Mouse (Mus musculus) natural killer cell, adult 2 months (primary cell): ENCODE data around the gene 6030468B19Rik.
A peak's percentile ranks its signal among the peaks of the same experiment; 100 is the strongest.
"Not testable (repeated sequence)": the region's sequence is repeated elsewhere in the genome, so short reads cannot be mapped to it uniquely, and the experiment has no call there.

Source experiments
- DNase-seq, 2 experiments: peaks; one replicate each; pipeline ENCODE4 v3.0.0; 2022; ENCODE audit warnings: low spot score in 2 of 2

Gene 6030468B19Rik

DNA sequence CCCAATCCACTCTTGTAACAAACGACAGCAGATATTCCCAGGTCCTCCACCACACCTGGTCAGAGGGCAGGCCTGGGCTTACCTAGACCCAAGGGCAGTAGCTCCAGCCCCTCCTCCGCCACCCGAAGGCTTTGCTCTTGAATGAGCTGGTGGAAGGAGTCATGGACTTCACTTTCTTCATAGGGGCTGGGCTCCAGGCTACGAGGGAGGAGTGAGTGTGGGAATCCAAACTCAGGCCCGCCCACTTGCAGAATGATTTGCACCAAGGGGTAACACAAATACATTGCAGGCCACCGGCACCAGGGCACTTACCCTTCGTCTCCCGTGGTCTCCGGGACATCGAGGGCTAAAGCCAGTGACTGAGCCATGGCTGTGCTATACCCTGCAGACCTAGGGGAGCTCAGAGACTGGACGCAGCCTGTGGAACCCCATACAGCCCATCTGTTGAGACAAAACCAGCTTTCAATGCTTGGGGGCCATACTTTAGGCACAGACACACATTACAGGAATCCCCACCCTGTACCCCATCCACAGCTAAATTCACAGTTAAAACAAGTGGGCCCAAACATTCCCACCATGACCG lies 18.5 kb upstream of the 6030468B19Rik start:
- no peak for DNase-seq

GRCm38 (mm10) chr11:117779434-117780198 lies 17.8 kb upstream of the 6030468B19Rik start:
- peak; percentile 57 to 60 for DNase-seq

GRCm38 (mm10) chr11:117780199-117780515 lies 17.3 kb upstream of the 6030468B19Rik start:
- no peak for DNase-seq

DNA sequence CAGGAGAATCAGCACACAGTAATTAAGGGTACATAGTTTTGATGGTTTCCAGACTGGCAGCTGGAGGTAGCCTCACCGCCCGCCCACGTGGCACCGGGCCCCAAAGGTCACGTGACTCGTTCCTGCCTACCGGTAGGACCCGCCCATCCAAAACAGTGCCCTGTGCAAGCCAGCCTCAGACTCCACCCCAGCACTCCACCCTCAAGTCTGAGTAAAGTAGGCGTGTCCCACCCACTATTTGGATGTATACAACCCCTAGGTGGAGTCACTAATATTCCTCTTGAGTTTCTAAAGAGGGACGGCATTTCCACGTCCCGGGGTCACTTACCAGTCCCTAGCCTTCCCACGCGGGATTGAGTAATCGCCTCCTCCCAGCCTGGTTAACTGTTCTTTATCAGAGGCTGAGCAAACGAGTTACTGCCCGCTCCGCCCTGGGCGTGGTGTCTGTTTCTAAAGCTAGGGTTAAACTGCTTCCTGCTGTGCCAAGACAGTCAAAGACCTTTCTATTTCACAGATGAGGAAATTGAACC lies 16.8 kb upstream of the 6030468B19Rik start:
- peak; percentile 93 to 95 for DNase-seq

GRCm38 (mm10) chr11:117781199-117781821 lies 16.1 kb upstream of the 6030468B19Rik start:
- DNase-seq, result peak; percentile 75 to 77

- peak; percentile 64 to 84 for DNase-seq
Observed at GRCm38 (mm10) chr11:117781993-117782704, 15.3 kb upstream of the 6030468B19Rik start, which contains the start of the genes Tmc8 and Tmc6. TSS of gene Tmc8 (plus strand) at chr11:117782076. TSS of gene Tmc6 (minus strand) at chr11:117782198.

DNA sequence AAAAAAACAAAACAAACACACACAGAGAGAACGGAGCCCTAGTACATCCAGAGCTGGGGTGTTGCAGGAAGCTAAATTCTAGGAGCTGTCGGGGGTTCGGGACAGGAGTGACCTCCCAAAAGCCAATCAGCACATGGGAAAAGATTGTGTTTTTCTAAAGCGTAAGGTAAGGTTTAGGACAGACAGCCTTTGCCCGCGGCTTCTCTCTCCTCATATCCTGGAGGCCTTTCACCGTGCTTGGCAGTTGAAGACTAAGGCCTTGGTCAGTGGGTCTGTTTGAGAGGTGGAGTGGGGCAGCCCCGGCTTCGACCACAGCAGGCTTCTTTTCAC lies 14.8 kb upstream of the 6030468B19Rik start:
- no peak for DNase-seq

- peak; percentile 74 to 86 for DNase-seq
Observed at GRCm38 (mm10) chr11:117783089-117783488, 14.4 kb upstream of the 6030468B19Rik start.

GRCm38 (mm10) chr11:117783683-117784309 lies 13.7 kb upstream of the 6030468B19Rik start:
- DNase-seq, result peak; percentile 35 to 42

GRCm38 (mm10) chr11:117786294-117786693 lies 11.2 kb upstream of the 6030468B19Rik start:
- DNase-seq, result peak; percentile 57 to 78

DNA sequence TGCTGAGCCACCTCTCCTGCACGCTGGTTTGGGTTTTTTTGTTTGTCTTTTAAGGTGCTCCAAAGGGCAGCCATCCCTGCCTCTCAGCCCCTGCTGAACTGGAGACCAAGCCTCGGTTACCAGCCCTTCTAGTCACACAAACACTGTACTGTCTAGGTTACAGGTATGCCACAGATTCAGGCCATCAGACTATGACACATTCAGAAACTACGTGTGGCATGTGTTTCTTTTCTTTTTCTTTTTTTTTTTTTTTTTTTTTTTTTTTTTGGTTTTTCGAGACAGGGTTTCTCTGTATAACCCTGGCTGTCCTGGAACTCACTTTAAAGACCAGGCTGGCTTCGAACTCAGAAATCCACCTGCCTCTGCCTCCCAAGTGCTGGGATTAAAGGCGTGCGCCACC lies 9.0 kb upstream of the 6030468B19Rik start:
- not testable (repeated sequence) for DNase-seq

- peak; percentile 56 to 72 for DNase-seq
Observed at GRCm38 (mm10) chr11:117790286-117790685, 7.2 kb upstream of the 6030468B19Rik start.

DNA sequence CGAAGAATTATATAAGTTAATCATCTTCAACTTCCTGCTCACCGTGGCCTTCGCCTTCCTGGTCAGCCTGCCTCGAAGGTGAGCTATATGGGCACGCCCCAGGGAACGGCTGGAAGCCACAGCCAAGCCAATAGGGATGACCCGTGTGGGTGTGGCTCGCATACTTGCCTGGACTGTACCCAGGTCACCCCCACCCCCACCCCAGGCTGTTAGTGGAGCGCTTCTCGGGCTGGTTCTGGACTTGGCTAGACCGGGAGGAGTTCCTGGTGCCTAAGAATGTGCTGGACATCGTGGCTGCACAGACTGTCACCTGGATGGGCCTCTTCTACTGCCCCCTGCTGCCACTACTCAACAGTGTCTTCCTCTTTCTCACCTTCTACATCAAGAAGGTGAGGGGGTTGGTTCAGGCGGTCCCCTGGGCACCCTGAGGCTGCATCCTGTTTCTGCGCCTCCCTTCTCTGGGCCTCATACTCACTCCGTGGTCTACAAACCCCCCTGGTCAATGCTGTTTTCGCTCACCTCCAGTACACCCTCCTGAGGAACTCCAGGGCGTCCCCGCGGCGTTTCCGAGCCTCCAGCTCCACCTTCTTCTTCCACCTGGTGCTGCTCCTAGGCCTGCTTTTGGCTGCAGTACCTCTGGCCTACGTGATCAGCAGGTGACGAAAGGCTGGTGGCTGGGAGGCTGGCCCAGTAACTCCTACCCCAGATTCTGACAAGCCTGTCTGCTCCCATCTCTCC lies 6.6 kb upstream of the 6030468B19Rik start:
- DNase-seq, result peak in 1 of 2 experiments; percentile 55

DNA sequence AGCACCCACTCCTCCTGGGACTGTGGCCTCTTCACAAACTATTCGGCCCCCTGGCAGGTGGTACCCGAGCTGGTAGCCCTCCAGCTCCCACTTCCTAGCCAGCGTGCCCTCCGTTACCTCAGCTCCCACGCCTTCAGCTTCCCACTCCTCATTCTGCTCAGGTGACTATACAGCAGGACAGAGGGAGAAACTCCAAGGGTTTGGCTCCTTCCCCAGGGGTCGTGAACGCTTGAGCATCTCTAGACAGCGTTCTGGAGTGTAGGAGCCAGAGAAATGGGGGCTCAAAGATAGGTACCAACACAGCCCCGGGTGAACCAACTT lies 6.1 kb upstream of the 6030468B19Rik start:
- no peak for DNase-seq

GRCm38 (mm10) chr11:117792281-117792888 lies 5.1 kb upstream of the 6030468B19Rik start:
- DNase-seq, result peak; percentile 73 to 83

DNA sequence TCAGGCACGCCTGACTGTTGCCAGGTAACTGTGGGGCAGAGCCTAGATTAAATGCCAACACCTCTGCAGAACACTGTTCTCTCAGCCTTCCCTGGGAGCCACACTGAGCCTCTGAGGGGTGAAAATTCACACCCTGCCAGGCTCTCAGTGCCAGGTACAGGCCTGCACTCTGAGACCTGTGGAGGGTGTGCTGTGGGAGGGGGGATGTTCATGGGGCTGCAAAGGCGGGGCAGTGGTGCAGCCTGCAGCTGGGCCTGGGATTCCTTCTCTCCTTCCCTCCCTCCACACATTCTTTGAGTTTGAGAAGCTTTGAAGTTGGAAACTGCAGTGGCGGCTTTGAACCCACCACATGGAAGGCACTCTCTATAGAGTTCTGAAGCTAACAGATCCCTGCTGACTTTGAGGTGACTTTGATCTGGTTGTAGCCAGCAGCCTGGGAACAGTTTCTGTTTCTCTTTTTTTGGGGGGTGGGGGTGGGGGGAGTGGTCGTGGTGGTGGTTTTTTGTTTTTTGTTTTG lies 3.4 kb upstream of the 6030468B19Rik start:
- DNase-seq, result no peak

- no peak for DNase-seq
Observed at GRCm38 (mm10) chr11:117796954-117797353, 506 bp upstream of the 6030468B19Rik start.

DNA sequence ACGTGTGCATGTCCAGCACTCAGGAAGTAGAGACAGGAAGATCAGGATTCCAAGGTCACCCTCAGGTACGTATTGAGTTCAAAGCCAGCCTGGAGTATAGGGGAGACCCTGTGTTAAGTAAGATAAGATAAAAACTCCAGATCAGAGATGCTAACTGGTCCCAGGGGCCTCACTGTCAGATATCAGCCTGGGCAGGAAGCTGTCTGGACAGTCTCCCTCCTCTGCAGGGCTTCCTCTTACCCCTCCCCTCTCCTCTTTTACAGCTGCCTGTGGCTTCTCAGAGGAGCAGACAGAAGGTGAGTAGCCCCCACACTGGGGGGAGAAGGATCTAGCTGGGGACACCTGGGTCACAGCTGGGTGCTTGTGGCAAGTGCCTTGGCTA lies 691 bp downstream of the 6030468B19Rik start:
- DNase-seq, result peak; percentile 37 to 72

- DNase-seq, result peak in 1 of 2 experiments; percentile 68
Observed at GRCm38 (mm10) chr11:117799174-117799573, 1.7 kb downstream of the 6030468B19Rik start.

GRCm38 (mm10) chr11:117800038-117800437 lies 2.6 kb downstream of the 6030468B19Rik start:
- DNase-seq, result no peak
